Mouse (Mus musculus) mouse embryonic stem cell (cell line): ENCODE results near the gene Bag3.

Source experiments
- in situ Hi-C, 2 experiments: fragments of 300-500 bp; cut with MboI; formaldehyde crosslinking; loops; 1 replicate in 1 of 2; 3 replicates in 1 of 2; pipeline ENCODE4 v1.14.3; 2019 to 2020; ENCODE audit warnings: low sequenced_read_pairs in 2 of 2, low pct_unique_long_range_greater_than_20kb in 1 of 2, mixed read lengths in 1 of 2; ENCODE audit not compliant: unreplicated experiment in 1 of 2

The Bag3 gene

GRCm38 (mm10) chr7:128532441-128533166 is 9.2 kb downstream of the Bag3 start:
- in situ Hi-C loops: no loop called here

- in situ Hi-C loops: no loop called here
Measured at GRCm38 (mm10) chr7:128534984-128535491, 11.6 kb downstream of the Bag3 start.

- in situ Hi-C loops: no loop called here
Measured at GRCm38 (mm10) chr7:128536074-128536473, 12.7 kb downstream of the Bag3 start.

GRCm38 (mm10) chr7:128537676-128538075 is 14.3 kb downstream of the Bag3 start:
- in situ Hi-C loops: no loop called here

- in situ Hi-C loops: no loop called here
Measured at GRCm38 (mm10) chr7:128538196-128538595, 14.8 kb downstream of the Bag3 start.

GRCm38 (mm10) chr7:128538769-128539168 is 15.4 kb downstream of the Bag3 start:
- in situ Hi-C loops: no loop called here

GRCm38 (mm10) chr7:128540111-128540510 is 16.7 kb downstream of the Bag3 start:
- in situ Hi-C loops: no loop called here

- in situ Hi-C loops: no loop called here
Measured at GRCm38 (mm10) chr7:128540734-128541133, 17.3 kb downstream of the Bag3 start.

- in situ Hi-C loops: no loop called here
Measured at GRCm38 (mm10) chr7:128541186-128541585, 17.8 kb downstream of the Bag3 start.

GRCm38 (mm10) chr7:128541771-128542170 is 18.4 kb downstream of the Bag3 start:
- in situ Hi-C loops: no loop called here

- in situ Hi-C loops: no loop called here
Measured at GRCm38 (mm10) chr7:128542488-128542887, 19.1 kb downstream of the Bag3 start.

- in situ Hi-C loops: no loop called here
Measured at GRCm38 (mm10) chr7:128543148-128543855, 19.9 kb downstream of the Bag3 start.

- in situ Hi-C loops: no loop called here
Measured at GRCm38 (mm10) chr7:128543961-128544360, 20.5 kb downstream of the Bag3 start.

- in situ Hi-C loops: no loop called here
Measured at GRCm38 (mm10) chr7:128544566-128545262, 21.3 kb downstream of the Bag3 start.

GRCm38 (mm10) chr7:128546031-128546430 is 22.6 kb downstream of the Bag3 start:
- in situ Hi-C loops: no loop called here

GRCm38 (mm10) chr7:128549137-128549536 is 25.7 kb downstream of the Bag3 start:
- in situ Hi-C loops: no loop called here

- in situ Hi-C loops: no loop called here
Measured at GRCm38 (mm10) chr7:128550328-128551086, 27.1 kb downstream of the Bag3 start.

- in situ Hi-C loops: no loop called here
Measured at GRCm38 (mm10) chr7:128551087-128551457, 27.7 kb downstream of the Bag3 start.
